Mouse (Mus musculus) liver, adult 2 months (tissue): ENCODE measurements around the gene Dhx38. TPM values are rescaled to one million over a fixed set of nuclear protein-coding genes. Genes with fewer than 3 reads are reported as not detected.
A peak's percentile ranks its signal among the peaks of the same experiment; 100 is the strongest.

Experiments
- DNase-seq: peaks from one replicate; pipeline ENCODE4 v3.0.0-alpha.2; 2011; ENCODE audit warnings: low read depth, low spot score; ENCODE audit errors: extremely low read depth
- H3K27ac ChIP-seq: fragments of 200-500 bp; replicated peaks from 2 replicates; pipeline ENCODE4 v1.5.1; 2012; ENCODE audit warnings: low read depth, mild to moderate bottlenecking, control low read depth, inconsistent platforms, low read length; ENCODE audit not compliant: insufficient read depth
- H3K27me3 ChIP-seq: fragments of 200-500 bp; 2 replicates; pipeline ENCODE4 v1.6.1; 2012; ENCODE audit warnings: mild to moderate bottlenecking, moderate library complexity, low read length, inconsistent platforms; ENCODE audit not compliant: control insufficient read depth, insufficient read depth
- H3K36me3 ChIP-seq: fragments of 200-500 bp; 2 replicates; pipeline ENCODE4 v1.6.1; 2012; ENCODE audit warnings: low read length, inconsistent platforms; ENCODE audit not compliant: control insufficient read depth, insufficient read depth
- H3K4me1 ChIP-seq: fragments of 200-500 bp; 2 replicates; pipeline ENCODE4 v1.6.1; 2011; ENCODE audit warnings: low read length; ENCODE audit not compliant: control insufficient read depth, insufficient read depth
- H3K4me3 ChIP-seq: fragments of 200-500 bp; 2 replicates; pipeline ENCODE4 v1.5.1; 2011; ENCODE audit warnings: low read depth, mild to moderate bottlenecking, control low read depth, low read length, moderate library complexity; ENCODE audit not compliant: insufficient read depth
- H3K79me2 ChIP-seq: fragments of 200-500 bp; 2 replicates; pipeline ENCODE4 v1.6.1; 2012; ENCODE audit warnings: inconsistent platforms, mild to moderate bottlenecking, low read length, moderate library complexity; ENCODE audit not compliant: control insufficient read depth, insufficient read depth
- H3K9ac ChIP-seq: fragments of 200-500 bp; 2 replicates; pipeline ENCODE4 v1.6.1; 2012; ENCODE audit warnings: low read depth, mild to moderate bottlenecking, control low read depth, inconsistent platforms, low read length
- CTCF ChIP-seq: fragments of 200-500 bp; IDR thresholded peaks from 2 replicates; pipeline ENCODE4 v1.5.1; 2011; ENCODE audit warnings: low read depth, low read length, control low read depth
- POLR2A ChIP-seq: fragments of 200-500 bp; IDR thresholded peaks from 2 replicates; pipeline ENCODE4 v1.6.1; 2011; ENCODE audit warnings: low read length, control low read depth; ENCODE audit not compliant: insufficient read depth; ENCODE audit errors: extremely low read depth
- WGBS: fragments of 180-500 bp; shearing (Covaris S2); methylation state at CpG from one replicate; pipeline ENCODE4 v1.1.7; 2018; 5-methylcytosine and 5-hydroxymethylcytosine counted together
- polyA plus RNA-seq: library from polyadenylated mRNA; depleted of rRNA; stranded (reverse); fragments of >200 nt; gene quantifications from 2 replicates; pipeline ENCODE4 v1.2.3, GENCODE M21; 2012
- total RNA-seq: library from RNA; depleted of rRNA; stranded (reverse); fragments of >200 nt; gene quantifications from 2 replicates; pipeline ENCODE4 v1.2.3, GENCODE M21; 2014

Gene Dhx38
- total and polyA plus RNA-seq, 2 experiments, result 6.9 to 10.2 TPM

DNA sequence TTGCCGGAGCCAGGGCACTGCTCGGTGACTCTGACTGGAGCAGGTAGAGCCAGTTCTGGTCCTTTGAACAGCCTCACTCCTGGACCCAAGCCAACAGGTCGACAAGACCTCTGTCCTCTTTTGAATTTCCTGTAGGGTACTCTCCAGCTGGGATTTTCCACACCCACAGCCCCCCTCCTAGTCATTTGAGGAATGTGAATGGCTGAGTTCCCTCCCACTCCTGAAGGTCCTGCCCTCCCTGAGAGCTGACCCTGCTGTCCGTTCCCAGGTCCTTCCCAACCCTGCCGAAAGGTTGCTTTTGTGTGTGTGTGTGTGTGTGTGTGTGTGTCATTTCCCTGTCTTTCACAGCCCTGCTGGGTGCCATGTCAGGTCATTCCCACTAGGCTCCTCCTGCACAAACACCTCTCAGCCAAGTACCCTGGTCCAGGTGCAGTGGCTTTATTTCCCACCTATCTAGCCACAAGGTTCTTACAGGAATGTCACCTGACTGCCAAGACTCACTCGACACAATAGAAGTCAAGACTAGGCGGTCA lies 21.4 kb upstream of the Dhx38 start:
- WGBS, result 29% methylated on average over 7 of the region's 7 CpGs
- no peaks in the 10 kb centered on the region for H3K79me2 ChIP-seq
- no peaks in the 10 kb centered on the region for H3K36me3 ChIP-seq
- H3K4me1 ChIP-seq, result peaks cover 25% of the 10 kb centered on the region
- TF ChIP-seq CTCF, result 0 out of 2 replicates have a peak, but pooled peaks have one; percentile 8
- TF ChIP-seq POLR2A, result no peak
- H3K9ac ChIP-seq, result no peak overlapping the region
- no peak overlapping the region for H3K4me3 ChIP-seq
- peak; percentile 92 for DNase-seq
- peak overlapping the region; percentile 49 for H3K27ac ChIP-seq
- H3K27me3 ChIP-seq, result no peaks in the 10 kb centered on the region

DNA sequence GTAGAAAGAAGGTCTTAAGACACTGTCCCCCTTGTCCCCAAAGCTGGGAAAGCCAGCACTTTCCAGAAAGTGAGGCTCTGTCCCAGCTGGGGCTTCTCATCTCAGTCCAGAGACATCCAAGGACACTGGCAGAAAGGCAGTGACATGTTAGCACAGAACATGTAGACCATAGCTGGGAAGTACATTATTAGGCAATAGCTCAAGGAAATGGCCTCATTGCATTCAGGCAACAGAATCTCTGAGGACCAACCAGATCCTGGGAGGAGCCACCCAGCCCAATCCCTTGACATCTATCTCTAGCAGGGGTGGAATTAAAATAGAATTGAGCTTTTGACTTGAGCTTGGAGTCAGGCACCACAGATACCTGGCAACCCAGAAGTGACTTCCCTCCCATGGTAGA lies 20.0 kb upstream of the Dhx38 start:
- no peak overlapping the region for H3K4me3 ChIP-seq
- peak overlapping the region; percentile 66 for H3K9ac ChIP-seq
- no peaks in the 10 kb centered on the region for H3K79me2 ChIP-seq
- H3K27me3 ChIP-seq, result no peaks in the 10 kb centered on the region
- H3K4me1 ChIP-seq, result peaks cover 25% of the 10 kb centered on the region
- TF ChIP-seq POLR2A, result no peak
- no peak for TF ChIP-seq CTCF
- H3K27ac ChIP-seq, result peak overlapping the region; percentile 100
- H3K36me3 ChIP-seq, result no peaks in the 10 kb centered on the region
- peak; percentile 84 for DNase-seq

DNA sequence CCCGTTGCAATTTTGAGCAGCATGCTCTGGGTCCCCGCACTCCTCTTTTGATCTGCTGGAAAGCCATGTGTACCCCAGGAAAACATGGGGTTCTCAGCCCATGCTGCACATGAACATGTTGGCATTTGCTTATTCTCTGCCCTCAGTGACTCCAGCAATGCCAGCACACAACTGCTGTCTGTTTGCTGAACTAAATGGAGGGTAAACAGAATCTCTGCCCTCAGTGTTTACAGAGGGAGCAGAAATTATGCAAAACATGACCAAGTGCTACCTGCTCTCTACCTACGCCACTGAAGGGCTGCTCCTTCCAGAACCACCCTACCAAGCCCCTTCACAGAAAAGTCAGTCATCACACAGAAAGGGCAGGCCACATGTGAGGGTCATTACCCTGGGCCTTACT lies 19.2 kb upstream of the Dhx38 start:
- 29% methylated on average over 3 of the region's 3 CpGs for WGBS
- Histone ChIP-seq H3K36me3 (no peaks in the 10 kb centered on the region), H3K4me3 (no peak overlapping the region), H3K9ac (peak overlapping the region; percentile 66), H3K4me1 (peaks cover 29% of the 10 kb centered on the region), H3K27me3 (no peaks in the 10 kb centered on the region), H3K79me2 (no peaks in the 10 kb centered on the region), H3K27ac (peak overlapping the region; percentile 100)
- peak; percentile 98 for DNase-seq
- no peak for TF ChIP-seq CTCF
- TF ChIP-seq POLR2A, result no peak

DNA sequence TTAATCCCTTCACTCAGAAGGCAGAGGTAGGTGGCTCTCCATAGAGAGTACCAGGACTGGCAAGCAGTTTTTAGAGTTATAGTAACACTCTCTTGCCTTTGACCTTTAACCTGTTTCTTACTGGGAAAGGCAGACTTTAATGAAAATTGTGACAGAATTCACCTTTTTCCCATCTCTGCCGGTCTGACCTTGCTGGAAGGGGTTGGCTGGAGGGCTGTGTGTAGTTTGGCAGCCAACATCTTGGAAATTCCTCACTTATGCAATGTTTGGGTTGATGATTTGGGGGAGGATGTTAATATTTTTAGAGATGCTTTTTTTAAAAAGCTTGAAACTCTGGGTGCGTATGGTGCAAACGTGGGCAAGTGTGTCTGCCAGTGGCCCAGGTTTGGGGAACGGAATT lies 18.6 kb upstream of the Dhx38 start:
- Histone ChIP-seq H3K4me1 (peaks cover 29% of the 10 kb centered on the region), H3K36me3 (no peaks in the 10 kb centered on the region), H3K27me3 (no peaks in the 10 kb centered on the region), H3K79me2 (no peaks in the 10 kb centered on the region), H3K27ac (peak overlapping the region; percentile 95), H3K4me3 (peak overlapping the region; percentile 34), H3K9ac (peak overlapping the region; percentile 64)
- no peak for TF ChIP-seq CTCF
- TF ChIP-seq POLR2A, result no peak
- WGBS, result 24% methylated on average over 4 of the region's 4 CpGs
- peak; percentile 98 for DNase-seq

DNA sequence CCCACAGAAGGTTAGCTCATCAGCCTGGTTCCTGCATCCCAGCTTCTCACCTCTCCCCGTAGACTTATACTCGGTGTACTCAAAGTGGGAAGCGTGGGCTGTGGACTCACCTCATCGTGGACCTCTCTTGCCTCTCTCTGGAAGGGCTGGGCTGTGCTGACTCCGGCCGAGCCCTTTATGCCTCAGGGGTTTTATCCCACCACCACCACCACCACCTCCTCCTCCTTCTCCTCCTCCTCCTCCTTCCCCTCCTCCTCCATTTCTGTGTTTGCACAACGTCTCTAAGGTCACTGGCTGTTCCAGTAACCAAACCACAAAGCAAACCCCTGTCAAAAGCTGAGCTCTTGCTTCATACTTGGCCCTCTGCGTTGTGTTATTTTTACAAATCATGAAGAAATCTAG lies 13.2 kb upstream of the Dhx38 start, which contains the start of gene Hp:
Gene Hp, minus strand, starts transcription at position 273 of the 402 bp plus-strand sequence.
- H3K79me2 ChIP-seq, result peaks cover 9% of the 10 kb centered on the region; the same call in 1 of the 2 replicates
- no peaks in the 10 kb centered on the region for H3K27me3 ChIP-seq
- TF ChIP-seq POLR2A (peak; percentile 92), CTCF (no peak)
- WGBS, result 10% methylated on average over 8 of the region's 8 CpGs
- H3K4me3 ChIP-seq, result peak within 1 kb of the TSS; percentile 87
- H3K4me1 ChIP-seq, result peaks cover 17% of the 10 kb centered on the region
- peaks cover 24% of the 10 kb centered on the region; the same call in 1 of the 2 replicates for H3K36me3 ChIP-seq
- peak; percentile 96 for DNase-seq
- peak within 1 kb of the TSS; percentile 86 for H3K27ac ChIP-seq
- H3K9ac ChIP-seq, result peak within 1 kb of the TSS; percentile 78

DNA sequence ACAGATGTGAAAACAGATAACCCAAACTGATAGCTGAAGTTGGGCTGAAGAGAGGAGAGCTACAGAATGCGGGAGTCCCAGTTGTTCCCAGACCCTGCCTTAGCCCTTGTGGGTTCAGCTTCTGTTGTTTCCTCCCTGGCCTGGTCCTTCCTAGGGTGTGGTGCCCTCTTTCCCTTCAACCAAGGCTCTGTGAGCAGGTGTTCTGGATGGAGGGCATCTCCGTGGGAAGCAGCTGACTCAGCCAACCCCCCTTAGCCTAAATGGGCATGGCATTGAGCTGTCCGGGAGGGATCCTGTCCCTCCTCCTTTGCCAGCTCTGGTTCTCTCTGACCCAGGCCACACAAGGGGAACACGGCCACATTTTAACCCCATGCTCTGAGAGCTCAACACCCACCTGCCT lies 10.7 kb upstream of the Dhx38 start:
- Histone ChIP-seq H3K79me2 (peaks cover 9% of the 10 kb centered on the region; the same call in 1 of the 2 replicates), H3K9ac (peak overlapping the region; percentile 92), H3K27me3 (no peaks in the 10 kb centered on the region), H3K4me3 (peak overlapping the region; percentile 87), H3K27ac (peak overlapping the region; percentile 79), H3K36me3 (peaks cover 24% of the 10 kb centered on the region; the same call in 1 of the 2 replicates), H3K4me1 (peaks cover 13% of the 10 kb centered on the region)
- no peak for TF ChIP-seq CTCF
- TF ChIP-seq POLR2A, result no peak
- WGBS, result 25% methylated on average over 4 of the region's 4 CpGs
- peak; percentile 33 for DNase-seq
